Mouse (Mus musculus) kidney, postnatal 0 days (tissue): Measurements from ENCODE around the gene Mylk. TPM values are rescaled to one million over a fixed set of nuclear protein-coding genes. Genes with fewer than 3 reads are reported as not detected.

ENCODE experiments used
- ATAC-seq: fragments of 200-750 bp; cut with Nextera tagmentation; replicated peaks from 2 replicates; pipeline ENCODE4 v1.8.0; 2017; ENCODE audit warnings: low read depth, moderate number of reproducible peaks, moderate TSS enrichment, moderate library complexity; ENCODE audit not compliant: low FRiP score
- DNase-seq: peaks from one replicate; pipeline ENCODE4 v3.0.0-alpha.2; 2016; ENCODE audit warnings: low spot score
- H3K27ac ChIP-seq: fragments of 300-500 bp; sonication (generic); 2 replicates; pipeline ENCODE4 v1.5.1; 2014; ENCODE audit warnings: mild to moderate bottlenecking
- H3K27me3 ChIP-seq: fragments of 300-500 bp; sonication (generic); 2 replicates; pipeline ENCODE4 v1.6.1; 2014; ENCODE audit warnings: low read length, mixed read lengths; ENCODE audit not compliant: insufficient read depth
- H3K36me3 ChIP-seq: fragments of 300-500 bp; sonication (generic); 2 replicates; pipeline ENCODE4 v1.6.1; 2014; ENCODE audit warnings: low read length, mixed read lengths; ENCODE audit not compliant: insufficient read depth
- H3K4me1 ChIP-seq: fragments of 300-500 bp; sonication (generic); replicated peaks from 2 replicates; pipeline ENCODE4 v1.6.1; 2014; ENCODE audit warnings: antibody characterized with exemption, low read length, mixed read lengths; ENCODE audit not compliant: insufficient read depth
- H3K4me2 ChIP-seq: fragments of 300-500 bp; sonication (generic); 2 replicates; pipeline ENCODE4 v1.6.1; 2014; ENCODE audit warnings: mild to moderate bottlenecking, low read length, moderate library complexity, mixed read lengths
- H3K4me3 ChIP-seq: fragments of 300-500 bp; sonication (generic); replicated peaks from 2 replicates; pipeline ENCODE4 v1.5.1; 2014; ENCODE audit warnings: low read depth, low read length
- H3K9ac ChIP-seq: fragments of 300-500 bp; sonication (generic); 2 replicates; pipeline ENCODE4 v1.6.1; 2014; ENCODE audit warnings: low read depth, low read length
- H3K9me3 ChIP-seq: fragments of 300-500 bp; sonication (generic); replicated peaks from 2 replicates; pipeline ENCODE4 v1.6.1; 2016; ENCODE audit warnings: low read length, inconsistent platforms, mixed read lengths
- CTCF ChIP-seq: IDR thresholded peaks from 2 replicates; pipeline ENCODE4 v1.5.1; 2016; ENCODE audit warnings: antibody characterized with exemption, low read depth, mild to moderate bottlenecking, moderate library complexity
- WGBS: fragments of 180-500 bp; shearing (Covaris S2); extraction: QIAGEN DNeasy Blood & Tissue Kit; methylation state at CpG from one replicate; pipeline ENCODE4 v1.1.7; 2014; 5-methylcytosine and 5-hydroxymethylcytosine counted together
- polyA plus RNA-seq: library from polyadenylated mRNA; unstranded; fragments of >200 nt; fragmentation: Nextera tagmentation; extraction: Ambion mirVana; gene quantifications from 2 replicates; pipeline ENCODE4 v1.2.1, GENCODE M21; 2015

Gene Mylk
- polyA plus RNA-seq, 1 experiment from 2014 or later: 68.5 TPM

DNA sequence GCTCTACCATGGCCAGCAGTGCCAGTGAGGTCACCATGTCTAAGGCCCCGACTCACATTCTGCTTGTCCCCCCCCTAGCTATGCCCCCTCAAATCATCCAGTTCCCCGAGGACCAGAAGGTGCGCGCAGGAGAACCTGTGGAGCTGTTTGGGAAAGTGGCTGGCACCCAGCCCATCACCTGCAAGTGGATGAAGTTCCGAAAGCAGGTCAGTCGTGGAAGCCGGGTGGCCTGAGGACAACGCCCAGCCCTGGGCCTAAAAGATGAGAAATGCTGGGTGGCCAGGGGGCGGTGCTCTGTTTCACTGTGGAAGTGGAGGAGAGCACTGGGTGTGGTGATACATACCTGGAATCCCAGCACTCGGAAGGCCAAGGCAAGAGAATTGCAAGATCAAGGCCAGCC is 208.5 kb downstream of the Mylk start:
- TF ChIP-seq CTCF: no peak

GRCm38 (mm10) chr16:34957487-34958230 is 212.6 kb downstream of the Mylk start:
- Histone ChIP-seq H3K27ac (peak overlapping the region; percentile 81), H3K4me3 (no peak overlapping the region), H3K27me3 (no peaks in the 10 kb centered on the region), H3K36me3 (peaks cover 13% of the 10 kb centered on the region; the same call in 1 of the 2 replicates), H3K4me2 (no peak overlapping the region), H3K9ac (no peak overlapping the region), H3K9me3 (no peaks in the 10 kb centered on the region), H3K4me1 (peaks cover 34% of the 10 kb centered on the region)
- DNase-seq (peak; percentile 57), ATAC-seq (no peak)
- 72% methylated on average over 8 of the region's 8 CpGs for WGBS
- TF ChIP-seq CTCF: peak; percentile 62

More for the DNA sequence above, 208.5 kb downstream of the Mylk start:
- no peak for DNase-seq
- no peaks in the 10 kb centered on the region for H3K9me3 ChIP-seq
- no peak for ATAC-seq
- H3K4me1 ChIP-seq: peaks cover 11% of the 10 kb centered on the region
- no peak overlapping the region for H3K27ac ChIP-seq
- no peak overlapping the region for H3K4me2 ChIP-seq
- WGBS: 87% methylated on average over 10 of the region's 10 CpGs
- no peak overlapping the region for H3K4me3 ChIP-seq
- peaks cover 13% of the 10 kb centered on the region; the same call in 1 of the 2 replicates for H3K36me3 ChIP-seq
- no peak overlapping the region for H3K9ac ChIP-seq
- H3K27me3 ChIP-seq: no peaks in the 10 kb centered on the region

DNA sequence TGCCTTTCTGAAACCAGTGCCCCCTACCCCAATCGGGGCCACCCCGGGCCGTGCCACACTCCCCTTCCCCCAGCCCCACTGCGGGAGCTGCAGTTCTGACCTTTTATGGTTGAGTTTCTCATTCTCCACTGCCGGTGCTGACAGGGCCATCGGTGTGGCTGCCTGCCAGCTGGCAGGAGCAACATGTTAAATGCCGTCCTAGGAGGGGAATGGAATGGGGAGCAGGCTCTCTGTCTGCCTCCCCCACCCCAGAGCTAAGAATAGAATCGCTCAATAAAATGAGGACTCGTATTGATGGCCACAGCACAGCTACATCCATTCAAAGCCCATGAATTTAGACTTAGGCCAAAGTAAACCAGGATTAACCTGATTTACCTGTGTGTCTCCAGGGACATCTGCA is 213.7 kb downstream of the Mylk start:
- H3K4me1 ChIP-seq: peaks cover 39% of the 10 kb centered on the region
- 0 out of 2 replicates have a peak, but pooled peaks have one; percentile 18 for ATAC-seq
- TF ChIP-seq CTCF: no peak
- 4% methylated on average over 9 of the region's 9 CpGs for WGBS
- no peaks in the 10 kb centered on the region for H3K27me3 ChIP-seq
- H3K4me2 ChIP-seq: no peak overlapping the region
- H3K9ac ChIP-seq: 0 out of 2 replicates have a peak overlapping the region, but pooled peaks have one; percentile 27
- DNase-seq: peak; percentile 80
- H3K9me3 ChIP-seq: no peaks in the 10 kb centered on the region
- peak overlapping the region; percentile 81 for H3K27ac ChIP-seq
- H3K4me3 ChIP-seq: no peak overlapping the region
- H3K36me3 ChIP-seq: peaks cover 8% of the 10 kb centered on the region; the same call in 1 of the 2 replicates

GRCm38 (mm10) chr16:34959261-34959660 is 214.3 kb downstream of the Mylk start:
- H3K4me1 ChIP-seq: peaks cover 39% of the 10 kb centered on the region
- no peak for ATAC-seq
- H3K9ac ChIP-seq: no peak overlapping the region
- H3K9me3 ChIP-seq: no peaks in the 10 kb centered on the region
- H3K27me3 ChIP-seq: no peaks in the 10 kb centered on the region
- H3K4me3 ChIP-seq: no peak overlapping the region
- DNase-seq: peak; percentile 79
- peaks cover 14% of the 10 kb centered on the region; the same call in 1 of the 2 replicates for H3K36me3 ChIP-seq
- peak overlapping the region; percentile 81 for H3K27ac ChIP-seq
- H3K4me2 ChIP-seq: no peak overlapping the region
- TF ChIP-seq CTCF: no peak
- WGBS: 43% methylated on average over 5 of the region's 5 CpGs

- H3K4me3 ChIP-seq: no peak overlapping the region
- 0 out of 2 replicates have a peak, but pooled peaks cover 11% of the 10 kb centered on the region for H3K36me3 ChIP-seq
- H3K27ac ChIP-seq: peak overlapping the region; percentile 81
- peaks cover 39% of the 10 kb centered on the region for H3K4me1 ChIP-seq
- 64% methylated on average over 5 of the region's 5 CpGs for WGBS
- no peaks in the 10 kb centered on the region for H3K27me3 ChIP-seq
- H3K4me2 ChIP-seq: no peak overlapping the region
- H3K9ac ChIP-seq: no peak overlapping the region
- no peak for TF ChIP-seq CTCF
- no peak; the same call in 1 of the 2 replicates for ATAC-seq
- DNase-seq: no peak
- H3K9me3 ChIP-seq: no peaks in the 10 kb centered on the region
These were observed 215.2 kb downstream of the Mylk start for GRCm38 (mm10) chr16:34960243-34960642.

DNA sequence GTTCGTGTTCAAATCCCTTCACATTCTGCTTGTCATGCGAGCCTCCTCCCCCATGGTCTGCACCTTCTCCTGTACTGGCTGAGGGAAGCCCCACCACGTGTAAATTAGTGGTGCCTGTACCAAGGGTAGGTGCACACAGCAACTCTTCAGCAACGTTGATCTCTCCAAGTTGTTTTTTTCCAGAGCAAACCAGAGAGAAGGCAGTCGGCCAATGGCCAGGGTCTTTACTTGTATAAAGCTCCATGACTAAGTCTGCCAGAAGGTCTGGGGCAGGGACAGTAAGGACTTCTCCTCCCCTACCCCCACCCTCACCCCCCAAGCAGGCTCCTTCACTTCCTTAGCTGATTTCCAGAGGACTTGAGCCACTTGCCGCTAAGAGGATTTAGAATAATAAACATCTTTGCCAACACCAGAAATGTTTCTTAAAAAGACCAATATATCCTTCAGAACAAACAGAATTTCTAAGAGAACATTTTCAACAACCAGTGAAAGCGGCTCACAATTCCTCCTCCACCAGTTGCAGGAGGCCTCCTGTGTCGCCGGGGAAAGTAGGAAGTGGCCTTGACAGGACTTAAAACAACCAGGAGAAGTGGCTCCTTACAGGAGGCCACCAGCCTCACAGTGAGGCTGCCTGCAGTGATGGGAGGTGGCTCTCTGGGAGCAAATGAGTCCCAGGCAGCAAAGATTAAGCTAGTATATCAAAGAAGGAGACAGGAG is 216.0 kb downstream of the Mylk start:
- Histone ChIP-seq H3K27ac (peak overlapping the region; percentile 81), H3K4me1 (peaks cover 39% of the 10 kb centered on the region), H3K27me3 (no peaks in the 10 kb centered on the region), H3K9ac (no peak overlapping the region), H3K4me3 (no peak overlapping the region), H3K36me3 (0 out of 2 replicates have a peak, but pooled peaks cover 11% of the 10 kb centered on the region), H3K4me2 (no peak overlapping the region), H3K9me3 (no peaks in the 10 kb centered on the region)
- 39% methylated on average over 9 of the region's 9 CpGs for WGBS
- ATAC-seq (no peak), DNase-seq (peak; percentile 47)
- TF ChIP-seq CTCF: no peak
